Mouse (Mus musculus): ENCODE measurements around the gene Corin.

- TF ChIP-seq CTCF (IDR thresholded peaks at IDR 0.05; ENCODE audit: borderline replicate concordance, insufficient read depth, low read depth, low read length) = no peak
- TF ChIP-seq POLR2A (IDR thresholded peaks at IDR 0.05; ENCODE audit: borderline replicate concordance, insufficient read depth, low read length) = no peak
Measured at GRCm38 (mm10) chr5:72332901-72333300, 171.4 kb downstream of the Corin start.

Measured in cerebellum, adult 2 months (tissue).